ENCODE assay signal across 21 mouse cellular contexts in genomic region chr16:92988000-92988399, GRCm38 (mm10).
DNase-seq lines count a peak whose midpoint lies in the region; ATAC-seq and TF ChIP-seq lines count a peak whose summit lies in the region.
"Had no signal": no experiment of that assay in that cellular context is flagged by ENCODE, and none has a peak within 500 bp of the region (broad histone marks: within the 10 kb centered on the region; RNA-seq: fewer than 3 reads in every experiment).

No protein-coding gene starts in this region.

- H3K9ac ChIP-seq in heart, adult 2 months (ENCODE audit: low read depth, low read length): no peak overlapping the region
- H3K9ac ChIP-seq in liver, postnatal 0 days (replicated peaks): no peak overlapping the region
- no peak overlapping the region for H3K9ac ChIP-seq in liver, embryonic 11.5 days (ENCODE audit: low read depth, low read length)
- H3K9ac ChIP-seq in MEL (ENCODE audit: control insufficient read depth, low read depth, low read length, poor library complexity, severe bottlenecking): no peak overlapping the region
- H3K9ac ChIP-seq: embryonic facial prominence, embryonic 12.5 days; forebrain, embryonic 13.5 days; heart, embryonic 12.5 days; limb, embryonic 13.5 days; liver, embryonic 14.5 days had no signal

- peak; percentile 20 for TF ChIP-seq RAD21 in MEL (IDR thresholded peaks at IDR 0.05; ENCODE audit: low read depth, low read length)

- no peaks in the 10 kb centered on the region for H3K4me1 ChIP-seq in heart, adult 2 months (ENCODE audit: control insufficient read depth, insufficient read depth, low read length)
- H3K4me1 ChIP-seq in liver, postnatal 0 days (ENCODE audit: insufficient read depth): no peaks in the 10 kb centered on the region
- H3K4me1 ChIP-seq in liver, embryonic 11.5 days (replicated peaks; ENCODE audit: control insufficient read depth, insufficient read depth, low read length): no peaks in the 10 kb centered on the region
- no peaks in the 10 kb centered on the region for H3K4me1 ChIP-seq in MEL (ENCODE audit: control insufficient read depth in 1 of 2, insufficient read depth in 2 of 2, low read length in 2 of 2)
- H3K4me1 ChIP-seq: heart, embryonic 12.5 days had no signal

- H3K79me2 ChIP-seq in heart, adult 2 months (replicated peaks; ENCODE audit: control insufficient read depth, insufficient read depth, low read length): no peaks in the 10 kb centered on the region
- H3K79me2 ChIP-seq in MEL (ENCODE audit: control insufficient read depth, insufficient read depth, low read length, poor library complexity): no peaks in the 10 kb centered on the region

- 84% methylated on average over 3 of the region's 3 CpGs for WGBS in heart, adult 2 months
- 74% methylated on average over 3 of the region's 3 CpGs for WGBS in liver, postnatal 0 days (ENCODE audit: insufficient replicate concordance)
- WGBS in liver, embryonic 11.5 days: 84% methylated on average over 3 of the region's 3 CpGs

- no peak for ATAC-seq in liver, postnatal 0 days
- no peak for ATAC-seq in liver, embryonic 11.5 days (replicated peaks; ENCODE audit: low FRiP score)
- 0 out of 2 replicates have a peak, but pooled peaks have one; percentile 34 for ATAC-seq in megakaryocyte progenitor cell, adult 5-6 weeks (replicated peaks; ENCODE audit: poor library complexity)
- ATAC-seq: forebrain, embryonic 13.5 days; hindbrain, embryonic 16.5 days had no signal

- no peak overlapping the region for H3K4me3 ChIP-seq in heart, adult 2 months
- no peak overlapping the region for H3K4me3 ChIP-seq in liver, postnatal 0 days (ENCODE audit: low read depth, low read length)
- H3K4me3 ChIP-seq in liver, embryonic 11.5 days (ENCODE audit: low read depth, low read length): no peak overlapping the region
- H3K4me3 ChIP-seq in MEL (ENCODE audit: control insufficient read depth in 1 of 2, insufficient read depth in 1 of 2, low read depth in 2 of 2, low read length in 2 of 2): no peak overlapping the region
- H3K4me3 ChIP-seq: embryonic facial prominence, embryonic 12.5 days; erythroblast, embryonic 14.5 days; forebrain, embryonic 13.5 days; heart, embryonic 12.5 days; limb, embryonic 13.5 days had no signal

- H3K27me3 ChIP-seq in heart, adult 2 months (ENCODE audit: control insufficient read depth, insufficient read depth, low read length): no peaks in the 10 kb centered on the region
- H3K27me3 ChIP-seq in liver, postnatal 0 days (ENCODE audit: insufficient read depth, low read length): no peaks in the 10 kb centered on the region
- no peaks in the 10 kb centered on the region for H3K27me3 ChIP-seq in liver, embryonic 11.5 days (replicated peaks; ENCODE audit: control insufficient read depth, insufficient read depth, low read length)
- no peaks in the 10 kb centered on the region; a peak in 2 of 4 replicates for H3K27me3 ChIP-seq in MEL (ENCODE audit: control insufficient read depth in 1 of 2, insufficient read depth in 2 of 2, low read length in 2 of 2)

- intact Hi-C loops in heart, adult 2 months (cut with DNase I): no loop called here
- intact Hi-C loops in heart, postnatal 25 days (cut with DNase I): no loop called here

- H3K9me3 ChIP-seq in liver, postnatal 0 days (ENCODE audit: low read length): no peaks in the 10 kb centered on the region
- H3K9me3 ChIP-seq in liver, embryonic 11.5 days (ENCODE audit: control insufficient read depth, low read length): no peaks in the 10 kb centered on the region
- H3K9me3 ChIP-seq in MEL (replicated peaks; ENCODE audit: insufficient read depth, low read length): no peaks in the 10 kb centered on the region
- H3K9me3 ChIP-seq: embryonic facial prominence, embryonic 12.5 days; forebrain, embryonic 13.5 days; heart, embryonic 12.5 days; limb, embryonic 13.5 days had no signal

- no peak for TF ChIP-seq POLR2A in heart, adult 2 months (IDR thresholded peaks at IDR 0.05; ENCODE audit: insufficient read depth, low read depth, low read length)
- no peak for TF ChIP-seq POLR2A in MEL (IDR thresholded peaks at IDR 0.05; ENCODE audit: control insufficient read depth in 1 of 2, insufficient read depth in 1 of 2, low read depth in 1 of 2, low read length in 2 of 2, poor library complexity in 1 of 2)

- TF ChIP-seq EP300 in heart, adult 2 months (IDR thresholded peaks at IDR 0.05; ENCODE audit: insufficient read depth, low read depth, low read length): no peak
- TF ChIP-seq EP300 in liver, postnatal 0 days (IDR thresholded peaks at IDR 0.05; ENCODE audit: low read depth): no peak
- no peak for TF ChIP-seq EP300 in MEL (IDR thresholded peaks at IDR 0.05; ENCODE audit: low read depth in 1 of 2, low read length in 2 of 2)

- no peak for DNase-seq in heart, adult 2 months
- DNase-seq in heart, postnatal 25 days (ENCODE audit: low spot score): no peak
- no peak for DNase-seq in liver, postnatal 0 days
- no peak for DNase-seq in liver, embryonic 11.5 days (ENCODE audit: low spot score)
- no peak for DNase-seq in MEL (ENCODE audit: low read depth, low spot score)
- DNase-seq in right cerebral cortex, postnatal 14 days: no peak
- DNase-seq in urinary bladder, postnatal 4 days (ENCODE audit: low spot score in 2 of 2): no peak
- DNase-seq: cerebellum, adult 9-10 months; heart, postnatal 4 days; kidney, adult 9 months; kidney, postnatal 4 days; retina, postnatal 1 day; thymus, postnatal 36 days had no signal

- no peak overlapping the region for H3K27ac ChIP-seq in heart, adult 2 months
- H3K27ac ChIP-seq in liver, postnatal 0 days (ENCODE audit: low read depth): no peak overlapping the region
- H3K27ac ChIP-seq in liver, embryonic 11.5 days (ENCODE audit: low read depth, low read length): no peak overlapping the region
- no peak overlapping the region for H3K27ac ChIP-seq in MEL (ENCODE audit: control insufficient read depth, low read depth, low read length)
- H3K27ac ChIP-seq: embryonic facial prominence, embryonic 12.5 days; forebrain, embryonic 13.5 days; limb, embryonic 13.5 days; liver, embryonic 14.5 days had no signal

- peak; percentile 35 for TF ChIP-seq CTCF in heart, adult 2 months (IDR thresholded peaks at IDR 0.05)
- TF ChIP-seq CTCF in liver, postnatal 0 days (IDR thresholded peaks at IDR 0.05; ENCODE audit: low read depth): peak; percentile 39
- peak in 1 of 3 experiments; percentile 14; a peak in 1 of 6 replicates for TF ChIP-seq CTCF in MEL (IDR thresholded peaks at IDR 0.05 in 2 of 3, conservative IDR thresholded peaks at IDR 0.05 in 1 of 3; ENCODE audit: control insufficient read depth in 1 of 3, insufficient read depth in 1 of 3, low read depth in 2 of 3, low read length in 3 of 3, poor library complexity in 1 of 3, severe bottlenecking in 1 of 3)

- no peak overlapping the region for H3K4me2 ChIP-seq in liver, postnatal 0 days (ENCODE audit: low read depth, low read length)
- no peak overlapping the region for H3K4me2 ChIP-seq in liver, embryonic 11.5 days
- H3K4me2 ChIP-seq: embryonic facial prominence, embryonic 12.5 days; forebrain, embryonic 13.5 days; heart, embryonic 12.5 days; limb, embryonic 13.5 days had no signal

- H3K36me3 ChIP-seq in heart, adult 2 months (ENCODE audit: control insufficient read depth, insufficient read depth, low read length): no peaks in the 10 kb centered on the region
- H3K36me3 ChIP-seq in liver, postnatal 0 days (replicated peaks; ENCODE audit: insufficient read depth, low read length): no peaks in the 10 kb centered on the region
- H3K36me3 ChIP-seq in liver, embryonic 11.5 days (ENCODE audit: control insufficient read depth, insufficient read depth, low read length): no peaks in the 10 kb centered on the region
- H3K36me3 ChIP-seq in MEL (ENCODE audit: control insufficient read depth in 1 of 2, insufficient read depth in 2 of 2, low read length in 2 of 2): no peaks in the 10 kb centered on the region
- H3K36me3 ChIP-seq: embryonic facial prominence, embryonic 12.5 days; heart, embryonic 12.5 days; limb, embryonic 13.5 days had no signal

TF ChIP-seq in MEL, 35 proteins besides CTCF, POLR2A, EP300 and RAD21:
- TF ChIP-seq POLR2AphosphoS2 (IDR thresholded peaks at IDR 0.05; ENCODE audit: low read length): no peak
- TF ChIP-seq SMC3 (IDR thresholded peaks at IDR 0.05; ENCODE audit: low read depth, low read length): peak; percentile 31
TF ChIP-seq in MEL: peak in this region for 1.
